Mouse (Mus musculus) heart, postnatal 25 days (tissue): ENCODE data around the gene Wwc2. TPM values are rescaled to one million over a fixed set of nuclear protein-coding genes. Genes with fewer than 3 reads are reported as not detected.

ENCODE experiments used
- DNase-seq: peaks from one replicate; pipeline ENCODE4 v3.0.0; 2022; ENCODE audit warnings: low spot score
- intact Hi-C: fragments of 180-260 bp; cut with DNase I; formaldehyde crosslinking; loops from one replicate; pipeline ENCODE4 v1.15.1; 2025
- total RNA-seq, 2 experiments: library from RNA; stranded (reverse); gene quantifications; 2 replicates each; pipeline ENCODE4 v1.2.3; 2021

Gene Wwc2
- total RNA-seq, 2 experiments from 2014 or later, result 25.0 to 28.2 TPM

- intact Hi-C loops, result loop anchor here (5.0 kb wide), 1 partner anchor 45 kb away; no protein-coding TSS in a partner anchor
- no peak for DNase-seq
Measured at GRCm38 (mm10) chr8:47917060-47918035, 73.4 kb downstream of the Wwc2 start.

- intact Hi-C loops, result loop anchor here (5.0 kb wide), 1 partner anchor 43 kb away; no protein-coding TSS in a partner anchor
Measured at GRCm38 (mm10) chr8:47915521-47915920, 75.2 kb downstream of the Wwc2 start.

GRCm38 (mm10) chr8:47914946-47915345, 75.8 kb downstream of the Wwc2 start:
- DNase-seq, result no peak
- intact Hi-C loops, result loop anchor here (5.0 kb wide), 1 partner anchor 43 kb away; no protein-coding TSS in a partner anchor

More at GRCm38 (mm10) chr8:47915521-47915920, 75.2 kb downstream of the Wwc2 start:
- no peak for DNase-seq

GRCm38 (mm10) chr8:47914161-47914560, 76.6 kb downstream of the Wwc2 start:
- DNase-seq, result no peak
- intact Hi-C loops, result no loop called here

GRCm38 (mm10) chr8:47913621-47914020, 77.1 kb downstream of the Wwc2 start:
- intact Hi-C loops, result no loop called here
- DNase-seq, result no peak

- no peak for DNase-seq
- intact Hi-C loops, result no loop called here
Measured at GRCm38 (mm10) chr8:47909681-47910080, 81.0 kb downstream of the Wwc2 start.

- intact Hi-C loops, result no loop called here
Measured at GRCm38 (mm10) chr8:47907056-47907455, 83.7 kb downstream of the Wwc2 start.

GRCm38 (mm10) chr8:47906142-47906541, 84.6 kb downstream of the Wwc2 start:
- intact Hi-C loops, result no loop called here
- DNase-seq, result no peak

More at GRCm38 (mm10) chr8:47907056-47907455, 83.7 kb downstream of the Wwc2 start:
- no peak for DNase-seq

GRCm38 (mm10) chr8:47905256-47905655, 85.5 kb downstream of the Wwc2 start:
- intact Hi-C loops, result no loop called here
- no peak for DNase-seq

- DNase-seq, result peak; percentile 19
- intact Hi-C loops, result no loop called here
Measured at GRCm38 (mm10) chr8:47904004-47904403, 86.7 kb downstream of the Wwc2 start.

- intact Hi-C loops, result no loop called here
Measured at GRCm38 (mm10) chr8:47902704-47903103, 88.0 kb downstream of the Wwc2 start.

GRCm38 (mm10) chr8:47900361-47900760, 90.4 kb downstream of the Wwc2 start:
- no peak for DNase-seq
- intact Hi-C loops, result no loop called here

More at GRCm38 (mm10) chr8:47902704-47903103, 88.0 kb downstream of the Wwc2 start:
- no peak for DNase-seq

- intact Hi-C loops, result no loop called here
- DNase-seq, result no peak
Measured at GRCm38 (mm10) chr8:47899891-47900290, 90.8 kb downstream of the Wwc2 start.

- intact Hi-C loops, result no loop called here
- DNase-seq, result no peak
Measured at GRCm38 (mm10) chr8:47892419-47892818, 98.3 kb downstream of the Wwc2 start.

GRCm38 (mm10) chr8:47891641-47892040, 99.1 kb downstream of the Wwc2 start:
- no peak for DNase-seq
- intact Hi-C loops, result no loop called here

- DNase-seq, result no peak
- intact Hi-C loops, result no loop called here
Measured at GRCm38 (mm10) chr8:47890814-47891210, 99.9 kb downstream of the Wwc2 start.

GRCm38 (mm10) chr8:47889936-47890813, 100.5 kb downstream of the Wwc2 start:
- DNase-seq, result no peak
- intact Hi-C loops, result no loop called here

GRCm38 (mm10) chr8:47888841-47889570, 101.7 kb downstream of the Wwc2 start:
- intact Hi-C loops, result no loop called here
- no peak for DNase-seq

- intact Hi-C loops, result no loop called here
- no peak for DNase-seq
Measured at GRCm38 (mm10) chr8:47884306-47884705, 106.4 kb downstream of the Wwc2 start.

- intact Hi-C loops, result no loop called here
Measured at GRCm38 (mm10) chr8:47883739-47884138, 107.0 kb downstream of the Wwc2 start.

More at GRCm38 (mm10) chr8:47883739-47884138, 107.0 kb downstream of the Wwc2 start:
- DNase-seq, result no peak
